ENCODE assay signal across 8 mouse cellular contexts in the genomic region with DNA sequence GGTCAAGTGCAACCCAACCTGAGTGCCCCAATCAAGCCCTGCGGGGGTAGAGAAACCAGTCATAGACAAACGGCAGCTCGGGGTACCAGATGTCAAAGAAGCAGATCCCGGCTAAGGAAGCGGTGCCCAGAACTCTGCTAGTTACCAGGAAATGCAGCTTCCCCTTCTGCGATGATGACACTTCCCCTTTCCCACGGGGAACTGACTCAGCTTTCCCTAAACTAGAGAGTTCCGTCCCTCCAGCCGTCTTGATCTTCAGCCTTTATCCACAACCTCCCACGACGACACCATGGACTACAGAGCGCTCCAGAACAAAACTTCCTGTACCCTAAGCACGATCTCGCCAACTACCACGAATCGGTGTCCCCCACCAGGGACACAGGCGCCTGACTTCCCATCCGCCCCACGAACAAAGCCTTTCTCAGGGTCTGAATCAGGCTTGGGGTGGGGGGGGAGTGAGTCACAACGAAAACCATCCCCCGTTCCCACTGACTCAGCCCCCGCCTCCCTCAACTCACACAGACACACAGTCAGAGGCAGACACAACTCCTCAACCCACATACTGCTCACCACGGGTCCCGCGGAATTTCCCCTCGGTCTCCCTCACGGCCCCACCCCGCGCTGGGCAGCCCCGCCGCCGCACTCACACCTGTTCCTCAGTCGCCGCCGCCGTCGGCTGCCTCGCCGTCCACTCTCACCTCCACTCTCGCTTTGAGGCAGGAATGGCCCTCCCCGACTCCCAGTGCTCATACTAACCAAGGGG. TPM values are rescaled to one million over a fixed set of nuclear protein-coding genes. Genes with fewer than 3 reads are reported as not detected.
DNase-seq lines count a peak whose midpoint lies in the region; ATAC-seq lines count a peak whose summit lies in the region.

No protein-coding gene starts in this region.

- peak overlapping the region; percentile 79 for H3K9ac ChIP-seq in hindbrain, embryonic 14.5 days

- peak overlapping the region; percentile 65 for H3K4me3 ChIP-seq in hindbrain, embryonic 14.5 days (replicated peaks; ENCODE audit: low read length)
- peak overlapping the region; percentile 87 for H3K4me3 ChIP-seq in limb, embryonic 10.5 days

- peaks cover 50% of the 10 kb centered on the region for H3K36me3 ChIP-seq in hindbrain, embryonic 14.5 days (replicated peaks; ENCODE audit: control insufficient read depth, insufficient read depth)
- peaks cover 57% of the 10 kb centered on the region for H3K36me3 ChIP-seq in limb, embryonic 10.5 days

- under 1% methylated on average over 41 of the region's 41 CpGs for WGBS in hindbrain, embryonic 14.5 days
- 1% methylated on average over 41 of the region's 41 CpGs for WGBS in limb, embryonic 10.5 days

- peak; percentile 66 to 68 for DNase-seq in adrenal gland, adult 18-20 months (ENCODE audit: low spot score in 2 of 2)
- no peak for DNase-seq in adrenal gland, adult 8-10 months
- DNase-seq in adrenal gland, postnatal 14 days, result peak; percentile 87
- peak; percentile 73 to 77 for DNase-seq in frontal cortex, postnatal 36 days (ENCODE audit: low spot score in 2 of 2)
- no peak for DNase-seq in hindbrain, embryonic 14.5 days (ENCODE audit: low spot score)
- DNase-seq in limb, embryonic 10.5 days (ENCODE audit: low spot score), result no peak
- peak; percentile 80 for DNase-seq in spleen, postnatal 36 days (ENCODE audit: low spot score in 2 of 2)

- 0 out of 2 replicates have a peak, but pooled peaks have one; percentile 0 for ATAC-seq in hindbrain, embryonic 14.5 days (ENCODE audit: low FRiP score)
- ATAC-seq in megakaryocyte-erythroid progenitor cell, adult 5-6 weeks (replicated peaks; ENCODE audit: low FRiP score, low TSS enrichment, poor library complexity, severe bottlenecking), result peak; percentile 1; the same call in 1 of the 2 replicates

- H3K27ac ChIP-seq in hindbrain, embryonic 14.5 days, result peak overlapping the region; percentile 100
- H3K27ac ChIP-seq in limb, embryonic 10.5 days, result peak overlapping the region; percentile 89

- H3K27me3 ChIP-seq in hindbrain, embryonic 14.5 days (ENCODE audit: control insufficient read depth, insufficient read depth, low read length), result no peaks in the 10 kb centered on the region
- H3K27me3 ChIP-seq in limb, embryonic 10.5 days (ENCODE audit: low read depth, poor library complexity, severe bottlenecking), result no peaks in the 10 kb centered on the region

- H3K4me1 ChIP-seq in hindbrain, embryonic 14.5 days (replicated peaks; ENCODE audit: control insufficient read depth, insufficient read depth, low read length), result peaks cover 53% of the 10 kb centered on the region
- peaks cover 72% of the 10 kb centered on the region for H3K4me1 ChIP-seq in limb, embryonic 10.5 days

- peak overlapping the region; percentile 99 for H3K4me2 ChIP-seq in hindbrain, embryonic 14.5 days (replicated peaks)

- no peaks in the 10 kb centered on the region for H3K9me3 ChIP-seq in hindbrain, embryonic 14.5 days (ENCODE audit: control insufficient read depth, low read length)
- H3K9me3 ChIP-seq in limb, embryonic 10.5 days (replicated peaks), result no peaks in the 10 kb centered on the region

RNA-seq across cellular contexts. Expression of a gene that starts 3.0 kb away (rescaled TPM):
- 10 to 100 TPM; 32.7 to 34.8 TPM for total RNA-seq in adrenal gland, adult 18-20 months (2021)
- 10 to 100 TPM; 20.4 to 44.2 (median 35.1) TPM for total RNA-seq in adrenal gland, adult 8-10 months (2022)
- total RNA-seq in adrenal gland, postnatal 14 days (2021), result 53.7 and 61.3 TPM in 2 replicates
- polyA plus RNA-seq in hindbrain, embryonic 14.5 days (2014; fragmentation: Nextera tagmentation; extraction: Ambion mirVana), result 26.8 and 33.0 TPM in 2 replicates
- 36.6 and 40.8 TPM in 2 replicates for polyA plus RNA-seq in limb, embryonic 10.5 days (2016; fragmentation: Nextera tagmentation; extraction: Ambion mirVana)
- 19.3 and 22.1 TPM in 2 replicates for total RNA-seq in megakaryocyte-erythroid progenitor cell, adult 5-6 weeks (2014; fragmentation: Nextera tagmentation)
- 1.6 and 2.7 TPM in 2 replicates for total RNA-seq in megakaryocyte-erythroid progenitor cell, adult 5-6 weeks (2017)

RNA-seq across cellular contexts. Expression of a gene that starts 12.5 kb away (rescaled TPM):
- total RNA-seq in adrenal gland, adult 18-20 months (2021), result 1 to 10 TPM; 7.9 to 8.8 TPM
- 10 to 100 TPM in 2 of 4 experiments, 1 to 10 TPM in 2; 6.3 to 16.0 (median 10.4) TPM for total RNA-seq in adrenal gland, adult 8-10 months (2022)
- 29.5 and 30.2 TPM in 2 replicates for total RNA-seq in adrenal gland, postnatal 14 days (2021)
- 5.4 and 7.7 TPM in 2 replicates for polyA plus RNA-seq in hindbrain, embryonic 14.5 days (2014; fragmentation: Nextera tagmentation; extraction: Ambion mirVana)
- 23.0 and 24.7 TPM in 2 replicates for polyA plus RNA-seq in limb, embryonic 10.5 days (2016; fragmentation: Nextera tagmentation; extraction: Ambion mirVana)
- total RNA-seq in megakaryocyte-erythroid progenitor cell, adult 5-6 weeks (2014; fragmentation: Nextera tagmentation), result 0.37 TPM in 1 of 2 replicates, not detected in the other
- total RNA-seq in megakaryocyte-erythroid progenitor cell, adult 5-6 weeks (2017), result not detected in 2 replicates

RNA-seq across cellular contexts. Expression of a gene that starts 15.1 kb away (rescaled TPM):
- 10 to 100 TPM; 41.3 to 50.2 TPM for total RNA-seq in adrenal gland, adult 18-20 months (2021)
- 10 to 100 TPM; 53.9 to 65.7 (median 60.5) TPM for total RNA-seq in adrenal gland, adult 8-10 months (2022)
- total RNA-seq in adrenal gland, postnatal 14 days (2021), result 34.2 and 42.6 TPM in 2 replicates
- 23.9 and 26.7 TPM in 2 replicates for polyA plus RNA-seq in hindbrain, embryonic 14.5 days (2014; fragmentation: Nextera tagmentation; extraction: Ambion mirVana)
- polyA plus RNA-seq in limb, embryonic 10.5 days (2016; fragmentation: Nextera tagmentation; extraction: Ambion mirVana), result 45.2 and 51.6 TPM in 2 replicates
- 16.2 and 20.9 TPM in 2 replicates for total RNA-seq in megakaryocyte-erythroid progenitor cell, adult 5-6 weeks (2014; fragmentation: Nextera tagmentation)
- 36.7 and 41.7 TPM in 2 replicates for total RNA-seq in megakaryocyte-erythroid progenitor cell, adult 5-6 weeks (2017)

RNA-seq across cellular contexts. Expression of a gene that starts 15.2 kb away (rescaled TPM):
- total RNA-seq in adrenal gland, adult 18-20 months (2021), result 100 to 1,000 TPM; 139 to 162 TPM
- 100 to 1,000 TPM; 138 to 160 (median 154) TPM for total RNA-seq in adrenal gland, adult 8-10 months (2022)
- 124 and 137 TPM in 2 replicates for total RNA-seq in adrenal gland, postnatal 14 days (2021)
- polyA plus RNA-seq in hindbrain, embryonic 14.5 days (2014; fragmentation: Nextera tagmentation; extraction: Ambion mirVana), result 117 and 130 TPM in 2 replicates
- 140 and 151 TPM in 2 replicates for polyA plus RNA-seq in limb, embryonic 10.5 days (2016; fragmentation: Nextera tagmentation; extraction: Ambion mirVana)
- total RNA-seq in megakaryocyte-erythroid progenitor cell, adult 5-6 weeks (2014; fragmentation: Nextera tagmentation), result 161 and 169 TPM in 2 replicates
- total RNA-seq in megakaryocyte-erythroid progenitor cell, adult 5-6 weeks (2017), result 156 and 170 TPM in 2 replicates

RNA-seq across cellular contexts. Expression of a gene that starts 41.3 kb away (rescaled TPM):
- total RNA-seq in adrenal gland, adult 18-20 months (2021), result 100 to 1,000 TPM in 1 of 2 experiments, 10 to 100 TPM in 1; 87.6 to 109 TPM
- 100 to 1,000 TPM in 2 of 4 experiments, 10 to 100 TPM in 2; 89.8 to 169 (median 115) TPM for total RNA-seq in adrenal gland, adult 8-10 months (2022)
- total RNA-seq in adrenal gland, postnatal 14 days (2021), result 109 and 118 TPM in 2 replicates
- 67.5 and 76.6 TPM in 2 replicates for polyA plus RNA-seq in hindbrain, embryonic 14.5 days (2014; fragmentation: Nextera tagmentation; extraction: Ambion mirVana)
- 35.1 and 70.5 TPM in 2 replicates for polyA plus RNA-seq in limb, embryonic 10.5 days (2016; fragmentation: Nextera tagmentation; extraction: Ambion mirVana)
- total RNA-seq in megakaryocyte-erythroid progenitor cell, adult 5-6 weeks (2014; fragmentation: Nextera tagmentation), result 45.7 and 57.3 TPM in 2 replicates
- 21.0 and 49.2 TPM in 2 replicates for total RNA-seq in megakaryocyte-erythroid progenitor cell, adult 5-6 weeks (2017)

Comparison
In these comparisons a context has a peak if more than half of its experiments do, and no peak if none do; other contexts are left out.
1. DNase-seq: peak in adrenal gland, adult 18-20 months (2 of 2), adrenal gland, postnatal 14 days (single experiment), frontal cortex, postnatal 36 days (2 of 2) and spleen, postnatal 36 days (2 of 2); none in adrenal gland, adult 8-10 months (single experiment), hindbrain, embryonic 14.5 days (single experiment) and limb, embryonic 10.5 days (single experiment).
2. RNA of a gene that starts 12.5 kb away (total RNA-seq): 29.5 to 30.2 TPM in adrenal gland, postnatal 14 days, 6.3 to 16.0 TPM in adrenal gland, adult 8-10 months and 7.9 to 8.8 TPM in adrenal gland, adult 18-20 months; 0.37 TPM in megakaryocyte-erythroid progenitor cell, adult 5-6 weeks; every median in the first group is over 4 times any median in the second.